Mouse (Mus musculus): ENCODE measurements at regions not wholly inside any gene's neighbourhood (a gene's known extent, or its start where the extent isn't known, plus 50 kb on each side); places are given as distances from the start of the nearest gene placed in this dataset.

DNA sequence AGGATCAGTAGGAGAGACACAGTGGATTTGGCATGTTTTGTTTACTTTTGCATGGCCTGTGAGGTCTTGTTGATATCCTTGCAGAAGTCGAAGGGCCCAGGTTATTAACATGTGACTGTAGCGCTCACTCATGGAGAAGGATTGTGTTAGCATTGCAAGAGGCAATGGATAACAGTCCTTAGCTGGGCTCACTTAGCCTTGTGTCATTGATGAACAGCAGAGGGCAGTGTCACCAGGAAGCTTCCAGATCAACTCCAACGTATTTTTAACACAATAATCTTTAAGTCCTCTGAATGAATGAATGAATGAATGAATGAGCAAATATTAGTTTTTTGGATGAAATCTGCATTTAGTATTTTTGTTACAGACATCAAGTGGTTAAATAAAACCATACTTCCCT lies 133.2 kb upstream of the Car8 start:
- no peak for DNase-seq

GRCm38 (mm10) chr4:8370786-8371185 lies 131.9 kb upstream of the Car8 start:
- no peak for DNase-seq

DNA sequence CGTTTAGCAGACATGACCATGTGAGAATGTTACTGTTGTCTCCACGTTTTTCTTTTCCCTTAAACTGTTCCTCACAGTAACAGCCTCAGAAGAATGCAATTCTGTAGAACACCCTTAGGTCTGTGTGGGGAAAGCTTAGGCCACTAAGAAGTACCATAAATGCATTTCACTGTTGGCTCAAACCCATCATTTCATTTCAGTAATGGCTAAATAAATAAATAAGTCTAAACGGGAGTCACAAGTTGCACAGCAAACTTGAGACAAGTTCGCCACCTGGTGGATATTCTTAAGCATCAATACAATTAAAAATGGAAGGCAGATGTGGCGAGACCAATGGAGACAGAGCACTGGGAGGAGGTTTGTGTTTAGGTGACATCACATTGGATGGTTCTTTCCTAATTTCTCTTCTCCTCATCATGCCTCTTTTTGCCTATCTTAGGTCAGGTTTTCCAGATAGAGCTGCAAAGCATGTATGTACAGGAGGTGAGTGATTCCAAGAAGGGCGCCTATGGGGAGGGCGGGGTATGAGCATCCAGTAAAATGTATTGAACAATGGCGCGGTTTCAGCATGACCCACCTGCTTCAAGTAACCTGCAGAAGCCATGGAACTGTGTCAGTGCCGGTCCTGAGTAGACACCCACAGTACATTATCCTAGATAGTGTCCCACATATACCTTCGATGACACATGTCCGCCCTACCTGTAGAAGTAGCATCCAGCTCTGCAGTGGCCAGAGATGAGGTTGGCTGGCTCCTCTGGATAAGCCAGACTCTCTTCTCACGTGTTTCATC lies 128.8 kb upstream of the Car8 start:
- peak; percentile 14 for DNase-seq

- no peak for DNase-seq
These were observed 128.1 kb upstream of the Car8 start for GRCm38 (mm10) chr4:8366978-8367377.

DNA sequence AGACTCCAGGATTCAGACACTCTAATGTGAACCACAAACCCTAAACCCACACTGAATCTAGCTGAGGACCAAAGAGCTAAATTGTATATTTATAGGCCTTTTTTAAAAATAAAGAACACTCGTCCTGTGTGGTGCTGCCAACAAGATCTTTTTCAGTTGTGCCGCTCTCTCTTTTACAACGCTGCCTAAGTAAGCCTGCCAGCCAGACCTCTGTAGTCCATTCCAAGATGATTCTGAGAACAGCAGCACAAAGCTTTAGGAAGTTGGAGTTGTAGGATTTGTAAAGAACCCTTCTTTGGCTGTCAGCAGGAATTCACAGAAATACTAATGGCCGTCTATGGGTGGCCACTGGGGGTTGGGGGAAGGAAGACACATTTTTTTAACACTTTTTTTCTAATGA lies 123.6 kb upstream of the Car8 start:
- no peak for DNase-seq

- DNase-seq, result no peak
These were observed 123.1 kb upstream of the Car8 start for GRCm38 (mm10) chr4:8361931-8362330.

- DNase-seq, result no peak
These were observed 122.5 kb upstream of the Car8 start for GRCm38 (mm10) chr4:8361305-8361704.

- no peak for DNase-seq
These were observed 118.6 kb upstream of the Car8 start for GRCm38 (mm10) chr4:8357443-8357842.

DNA sequence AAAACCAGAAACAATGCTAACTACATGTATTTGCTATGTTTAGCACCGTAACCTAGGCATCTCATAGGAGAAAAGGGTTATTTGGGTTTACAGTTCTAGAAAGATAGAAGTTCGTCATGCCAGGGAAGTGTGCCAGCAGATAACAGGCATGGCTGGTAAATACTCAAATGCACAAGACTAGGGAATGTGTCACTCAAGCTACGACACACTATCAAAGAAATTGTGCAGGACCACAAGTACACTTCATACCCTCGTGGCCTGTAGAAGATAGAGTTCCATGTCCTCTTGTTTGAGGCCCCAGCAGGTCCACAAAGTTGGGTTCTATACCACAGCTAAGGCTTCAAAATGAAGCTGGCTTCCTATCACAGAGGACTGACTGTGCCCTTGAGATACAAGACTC lies 103.1 kb upstream of the Car8 start:
- DNase-seq, result no peak

GRCm38 (mm10) chr4:8309241-8309987 lies 70.6 kb upstream of the Car8 start:
- no peak for DNase-seq

DNA sequence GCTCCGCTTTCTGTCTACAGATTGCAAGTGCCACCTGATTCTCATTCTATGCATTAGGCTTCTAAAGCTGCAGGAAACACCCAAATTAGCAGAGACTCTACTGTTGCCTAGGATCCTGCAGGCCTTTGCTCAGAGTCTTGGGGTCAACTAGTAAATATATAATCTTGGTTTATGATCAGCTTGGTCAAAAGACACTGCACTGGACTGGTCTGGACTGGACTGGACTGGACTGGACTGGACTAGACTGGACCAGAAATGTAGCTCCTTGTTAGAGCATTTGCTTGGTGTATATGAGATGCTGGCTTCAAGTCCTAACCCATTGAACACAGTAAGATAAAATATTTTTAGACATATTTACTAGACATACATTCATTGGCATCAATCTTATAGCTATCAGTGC lies 53.7 kb upstream of the Car8 start:
- no peak for DNase-seq

DNA sequence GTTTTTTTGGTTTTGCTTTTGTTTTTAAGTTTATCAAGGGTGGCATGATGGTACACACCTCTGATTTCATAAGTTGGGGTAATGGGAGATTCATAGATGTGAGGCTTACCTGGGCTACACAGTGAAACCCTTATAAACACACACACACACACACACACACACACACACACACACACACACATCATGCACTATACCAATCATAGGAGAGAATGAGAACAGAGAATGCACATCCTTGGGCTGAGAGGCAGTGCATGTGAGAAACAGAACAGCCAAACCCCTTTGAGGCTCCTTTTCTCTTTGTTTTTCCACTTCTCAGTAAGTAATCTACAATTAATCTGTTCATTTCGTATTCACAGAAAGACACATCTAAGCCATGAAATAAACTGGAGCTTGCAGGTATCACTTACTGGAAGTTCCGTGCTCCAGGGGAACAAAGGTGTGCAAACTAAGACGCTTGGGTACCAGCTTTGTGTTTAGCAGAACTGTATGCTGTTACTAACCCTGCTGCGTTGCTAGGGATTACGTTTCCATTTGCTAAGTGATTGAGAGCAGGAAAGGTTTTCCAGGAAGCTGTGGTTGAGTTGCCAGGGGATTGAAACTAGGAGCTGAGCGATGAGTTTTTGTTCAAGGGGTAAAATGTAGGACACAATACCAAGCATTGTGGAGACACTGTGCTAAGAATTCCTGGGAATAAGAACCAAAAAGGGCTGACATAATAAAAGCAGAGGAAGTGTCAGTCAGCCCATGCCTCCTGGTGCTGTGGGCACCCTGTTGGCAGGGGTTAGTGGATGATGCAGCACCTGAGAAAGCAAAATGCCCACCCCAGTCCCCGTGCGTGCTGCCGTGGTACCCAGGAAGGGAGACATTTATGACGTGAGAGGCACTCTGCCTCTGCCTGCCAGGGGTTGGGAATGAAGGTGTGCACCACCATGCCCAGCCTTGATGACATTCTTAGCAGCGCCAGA lies 53.0 kb upstream of the Car8 start:
- no peak for DNase-seq

GRCm38 (mm10) chr4:8289901-8290300 lies 51.1 kb upstream of the Car8 start:
- no peak for DNase-seq
